Mouse (Mus musculus) stomach, postnatal 0 days (tissue): ENCODE results near the gene Mrm3.

Source experiments
- CTCF ChIP-seq: IDR thresholded peaks from 2 replicates; pipeline ENCODE4 v1.5.1; 2016; ENCODE audit warnings: antibody characterized with exemption, low read depth, mild to moderate bottlenecking, moderate library complexity
- EP300 ChIP-seq: optimal IDR thresholded peaks from 2 replicates; pipeline ENCODE3; 2016; ENCODE audit warnings: antibody characterized with exemption

DNA sequence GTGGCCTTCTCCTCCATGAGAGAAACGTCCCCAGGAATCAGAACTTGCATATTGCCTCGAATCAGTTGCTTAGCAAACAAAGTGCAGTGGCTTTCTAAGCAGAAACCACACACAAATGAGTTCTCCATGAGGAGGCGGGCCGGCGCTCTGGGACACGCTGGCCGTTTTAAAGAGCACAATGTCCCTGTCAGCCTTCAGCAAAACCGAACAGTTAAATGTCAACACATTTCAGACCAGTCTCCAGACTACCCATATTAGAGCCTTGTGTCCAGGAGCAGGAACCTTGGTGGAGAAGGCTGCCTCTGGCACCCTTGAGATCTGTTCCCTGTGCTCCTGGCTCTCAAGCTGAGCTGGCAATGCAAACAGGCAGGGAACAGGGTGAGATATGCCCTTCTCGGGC is 53.7 kb downstream of the Mrm3 start:
- no peak for TF ChIP-seq EP300
- no peak for TF ChIP-seq CTCF
